13 mouse cellular contexts compared by ENCODE assay signal in genomic region chr7:131049829-131050228, GRCm38 (mm10). TPM values are rescaled to one million over a fixed set of nuclear protein-coding genes. Genes with fewer than 3 reads are reported as not detected.
"Had no signal": no experiment of that assay in that cellular context is flagged by ENCODE, and none has a peak within 500 bp of the region (broad histone marks: within the 10 kb centered on the region; RNA-seq: fewer than 3 reads in every experiment).

No protein-coding gene starts in this region.

RNA-seq across cellular contexts. Expression of gene Dmbt1, which starts 18.0 kb away (rescaled TPM):
- polyA plus RNA-seq: embryonic facial prominence, embryonic 10.5 days; embryonic facial prominence, embryonic 11.5 days; embryonic facial prominence, embryonic 12.5 days; embryonic facial prominence, embryonic 13.5 days; erythroblast, embryonic 14.5 days; forebrain, embryonic 10.5 days; forebrain, embryonic 11.5 days; forebrain, embryonic 12.5 days; forebrain, embryonic 14.5 days; forebrain, embryonic 15.5 days; forebrain, embryonic 16.5 days; forebrain, postnatal 0 days; frontal cortex, adult 2 months had no signal
